Mouse (Mus musculus): Measurements from ENCODE around the gene Tgfb3. TPM values are rescaled to one million over a fixed set of nuclear protein-coding genes. Genes with fewer than 3 reads are reported as not detected.

Tgfb3 gene
- total and polyA plus RNA-seq, 2 experiments from 2014 or later = 12.1 to 14.2 TPM

DNA sequence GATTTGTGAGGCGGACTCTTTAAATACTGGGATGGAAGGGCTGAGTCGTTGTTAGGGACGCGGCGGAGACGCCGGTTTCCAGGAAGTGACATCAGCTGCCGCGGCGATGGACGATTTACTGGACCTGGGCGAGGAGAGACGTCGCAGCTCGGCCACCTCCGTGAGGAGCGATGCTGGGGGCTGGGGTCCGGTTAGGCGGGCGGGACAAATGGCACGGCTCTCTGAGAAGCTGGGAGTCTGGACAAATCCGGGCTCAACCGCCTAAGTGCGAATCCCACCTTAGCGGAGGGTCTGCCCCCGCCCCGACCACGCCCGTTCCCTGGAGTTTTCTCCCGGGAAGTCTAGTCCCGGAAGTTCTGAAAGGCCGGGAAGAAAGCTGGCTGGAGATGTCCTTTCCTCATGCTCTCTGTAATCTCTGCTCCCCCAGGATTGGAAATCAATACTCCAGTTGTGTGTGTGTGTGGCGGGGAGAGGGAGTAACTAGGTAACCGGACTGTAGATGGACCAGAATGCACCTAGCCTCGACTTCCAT, 3.7 kb upstream of the Tgfb3 start, which contains the start of gene Ift43:
Ift43 (plus strand) TSS at position 61 of the 532 bp plus-strand sequence.
- peak; percentile 90 for DNase-seq (ENCODE audit: low spot score)
- Histone ChIP-seq H3K27me3 (ENCODE audit: control insufficient read depth, insufficient read depth, low read length) (no peaks in the 10 kb centered on the region), H3K9ac (replicated peaks; ENCODE audit: low read depth, low read length) (peak within 1 kb of the TSS; percentile 57), H3K9me3 (replicated peaks; ENCODE audit: control insufficient read depth, low read length) (no peaks in the 10 kb centered on the region), H3K36me3 (replicated peaks; ENCODE audit: control insufficient read depth, insufficient read depth, low read length) (no peaks in the 10 kb centered on the region), H3K27ac (ENCODE audit: low read depth) (peak within 1 kb of the TSS; percentile 52), H3K4me3 (ENCODE audit: low read depth, low read length) (peak within 1 kb of the TSS; percentile 83), H3K4me2 (ENCODE audit: low read depth, low read length) (peak within 1 kb of the TSS; percentile 68), H3K4me1 (ENCODE audit: control insufficient read depth, insufficient read depth) (peaks cover 22% of the 10 kb centered on the region)
- under 1% methylated on average over 35 of the region's 35 CpGs for WGBS
- ATAC-seq (ENCODE audit: insufficient read depth, low read depth) = peak; percentile 67
- no peak for TF ChIP-seq CTCF (IDR thresholded peaks at IDR 0.05; ENCODE audit: low read depth)
- TF ChIP-seq EP300 (IDR thresholded peaks at IDR 0.05; ENCODE audit: low read depth) = no peak

DNA sequence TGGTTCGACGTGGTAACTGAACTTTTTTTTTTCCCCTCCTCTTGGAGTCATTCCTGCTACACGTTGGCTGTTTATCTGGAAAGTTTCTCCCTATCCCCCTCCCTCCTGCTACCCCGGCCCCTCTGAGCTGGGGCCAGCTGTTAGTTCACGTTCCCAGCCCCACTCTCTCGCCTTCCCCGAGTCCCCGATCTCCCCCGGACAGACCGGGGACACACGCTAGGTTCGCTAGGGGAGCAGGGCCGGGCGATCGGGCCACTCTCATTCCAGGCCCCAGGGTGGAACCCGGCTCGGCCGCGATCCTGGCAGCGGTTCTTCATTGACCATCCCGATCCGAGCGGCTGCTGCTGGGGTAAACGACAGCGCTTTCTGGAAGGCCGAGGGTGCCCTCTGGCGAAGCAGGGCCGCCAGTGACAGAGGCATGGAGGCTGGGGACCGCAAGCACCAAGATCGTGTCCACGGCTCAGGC, 394 bp upstream of the Tgfb3 start:
- H3K9me3 ChIP-seq (replicated peaks; ENCODE audit: control insufficient read depth, low read length) = no peaks in the 10 kb centered on the region
- 1% methylated on average over 31 of the region's 31 CpGs for WGBS
- TF ChIP-seq EP300 (IDR thresholded peaks at IDR 0.05; ENCODE audit: low read depth) (no peak), CTCF (IDR thresholded peaks at IDR 0.05; ENCODE audit: low read depth) (peak; percentile 91)
- H3K4me3 ChIP-seq (ENCODE audit: low read depth, low read length) = peak overlapping the region; percentile 50
- peak overlapping the region; percentile 85 for H3K27ac ChIP-seq (ENCODE audit: low read depth)
- peak overlapping the region; percentile 67 for H3K4me2 ChIP-seq (ENCODE audit: low read depth, low read length)
- ATAC-seq (ENCODE audit: insufficient read depth, low read depth) = peak; percentile 84
- H3K27me3 ChIP-seq (ENCODE audit: control insufficient read depth, insufficient read depth, low read length) = no peaks in the 10 kb centered on the region
- peak overlapping the region; percentile 57 for H3K9ac ChIP-seq (replicated peaks; ENCODE audit: low read depth, low read length)
- H3K4me1 ChIP-seq (ENCODE audit: control insufficient read depth, insufficient read depth) = peaks cover 17% of the 10 kb centered on the region; the same call in 1 of the 2 replicates
- peak; percentile 86 for DNase-seq (ENCODE audit: low spot score)
- no peaks in the 10 kb centered on the region for H3K36me3 ChIP-seq (replicated peaks; ENCODE audit: control insufficient read depth, insufficient read depth, low read length)

DNA sequence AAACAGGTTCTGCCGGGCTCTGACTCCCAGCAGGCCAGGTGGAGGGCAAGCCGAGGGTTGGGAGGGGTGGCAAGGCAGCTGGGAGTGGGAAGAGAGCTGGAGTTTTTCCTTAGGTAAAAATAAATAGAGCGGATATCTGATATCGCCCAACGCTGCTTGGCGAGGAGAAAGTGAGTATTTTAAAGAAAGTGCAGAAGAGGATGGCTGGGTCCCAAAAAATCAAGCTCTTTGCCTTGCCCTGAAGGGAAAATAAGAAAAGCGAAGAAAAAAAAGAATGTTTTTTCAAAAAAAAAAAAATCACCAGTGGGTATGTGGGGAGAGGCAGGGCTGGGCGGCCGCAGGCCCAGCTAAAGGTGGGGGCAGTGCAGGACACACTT, 677 bp downstream of the Tgfb3 start:
- WGBS = 24% methylated on average over 9 of the region's 9 CpGs
- ATAC-seq (ENCODE audit: insufficient read depth, low read depth) (no peak), DNase-seq (ENCODE audit: low spot score) (no peak)
- Histone ChIP-seq H3K36me3 (replicated peaks; ENCODE audit: control insufficient read depth, insufficient read depth, low read length) (no peaks in the 10 kb centered on the region), H3K4me2 (ENCODE audit: low read depth, low read length) (peak overlapping the region; percentile 67), H3K4me1 (ENCODE audit: control insufficient read depth, insufficient read depth) (peaks cover 13% of the 10 kb centered on the region; the same call in 1 of the 2 replicates), H3K9ac (replicated peaks; ENCODE audit: low read depth, low read length) (peak overlapping the region; percentile 57), H3K9me3 (replicated peaks; ENCODE audit: control insufficient read depth, low read length) (no peaks in the 10 kb centered on the region), H3K27me3 (ENCODE audit: control insufficient read depth, insufficient read depth, low read length) (no peaks in the 10 kb centered on the region), H3K4me3 (ENCODE audit: low read depth, low read length) (peak overlapping the region; percentile 50), H3K27ac (ENCODE audit: low read depth) (peak overlapping the region; percentile 85)
- TF ChIP-seq EP300 (IDR thresholded peaks at IDR 0.05; ENCODE audit: low read depth) (no peak), CTCF (IDR thresholded peaks at IDR 0.05; ENCODE audit: low read depth) (no peak)

DNA sequence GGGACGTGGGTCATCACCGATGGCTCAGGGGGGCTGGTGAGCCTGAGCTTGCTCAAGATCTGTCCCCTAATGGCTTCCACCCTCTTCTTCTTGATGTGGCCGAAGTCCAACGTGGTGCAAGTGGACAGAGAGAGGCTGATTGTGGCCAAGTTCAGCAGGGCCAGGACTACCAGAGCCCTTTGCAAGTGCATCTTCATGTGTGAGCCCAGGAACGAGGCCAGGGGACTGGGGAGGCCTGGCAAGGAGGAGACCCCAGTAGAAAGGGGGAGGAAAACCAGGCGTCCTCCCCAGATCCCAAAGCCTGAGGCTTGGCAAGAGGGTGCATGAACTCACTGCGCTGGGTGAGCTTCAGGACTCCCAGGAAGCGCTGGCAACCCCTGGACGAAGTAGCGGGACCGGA, 1.1 kb downstream of the Tgfb3 start:
- peak overlapping the region; percentile 85 for H3K27ac ChIP-seq (ENCODE audit: low read depth)
- H3K4me3 ChIP-seq (ENCODE audit: low read depth, low read length) = peak overlapping the region; percentile 50
- H3K9me3 ChIP-seq (replicated peaks; ENCODE audit: control insufficient read depth, low read length) = no peaks in the 10 kb centered on the region
- no peaks in the 10 kb centered on the region for H3K36me3 ChIP-seq (replicated peaks; ENCODE audit: control insufficient read depth, insufficient read depth, low read length)
- no peak for ATAC-seq (ENCODE audit: insufficient read depth, low read depth)
- H3K9ac ChIP-seq (replicated peaks; ENCODE audit: low read depth, low read length) = peak overlapping the region; percentile 57
- H3K4me1 ChIP-seq (ENCODE audit: control insufficient read depth, insufficient read depth) = peaks cover 9% of the 10 kb centered on the region; the same call in 1 of the 2 replicates
- 31% methylated on average over 11 of the region's 11 CpGs for WGBS
- H3K4me2 ChIP-seq (ENCODE audit: low read depth, low read length) = peak overlapping the region; percentile 67
- DNase-seq (ENCODE audit: low spot score) = no peak
- H3K27me3 ChIP-seq (ENCODE audit: control insufficient read depth, insufficient read depth, low read length) = no peaks in the 10 kb centered on the region
- TF ChIP-seq EP300 (IDR thresholded peaks at IDR 0.05; ENCODE audit: low read depth) (no peak), CTCF (IDR thresholded peaks at IDR 0.05; ENCODE audit: low read depth) (no peak)

DNA sequence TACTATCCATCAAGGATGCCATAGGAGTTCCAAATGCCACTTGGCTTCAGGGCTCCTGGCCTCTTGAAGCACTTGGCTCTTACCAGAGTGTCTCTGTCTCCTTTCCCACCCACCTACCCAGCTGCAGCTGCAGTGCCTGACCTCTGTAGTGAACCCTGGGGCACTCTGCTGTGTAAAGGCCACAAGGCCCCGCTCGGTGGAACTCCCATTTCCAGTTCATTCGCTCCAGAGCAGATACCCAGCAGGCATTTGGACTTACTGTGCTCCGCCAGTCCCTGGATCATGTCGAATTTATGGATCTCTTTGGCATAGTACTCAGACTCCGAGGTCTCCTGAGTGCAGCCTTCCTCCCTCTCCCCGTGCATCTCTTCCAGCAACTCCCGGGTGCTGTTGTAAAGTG, 1.5 kb downstream of the Tgfb3 start:
- H3K9ac ChIP-seq (replicated peaks; ENCODE audit: low read depth, low read length) = peak overlapping the region; percentile 57
- H3K27me3 ChIP-seq (ENCODE audit: control insufficient read depth, insufficient read depth, low read length) = no peaks in the 10 kb centered on the region
- H3K4me2 ChIP-seq (ENCODE audit: low read depth, low read length) = peak overlapping the region; percentile 67
- 39% methylated on average over 8 of the region's 8 CpGs for WGBS
- peak overlapping the region; percentile 85; the same call in 1 of the 2 replicates for H3K27ac ChIP-seq (ENCODE audit: low read depth)
- no peak for ATAC-seq (ENCODE audit: insufficient read depth, low read depth)
- DNase-seq (ENCODE audit: low spot score) = no peak
- H3K9me3 ChIP-seq (replicated peaks; ENCODE audit: control insufficient read depth, low read length) = no peaks in the 10 kb centered on the region
- H3K4me3 ChIP-seq (ENCODE audit: low read depth, low read length) = peak overlapping the region; percentile 50
- no peaks in the 10 kb centered on the region for H3K36me3 ChIP-seq (replicated peaks; ENCODE audit: control insufficient read depth, insufficient read depth, low read length)
- no peak for TF ChIP-seq CTCF (IDR thresholded peaks at IDR 0.05; ENCODE audit: low read depth)
- no peak for TF ChIP-seq EP300 (IDR thresholded peaks at IDR 0.05; ENCODE audit: low read depth)
- H3K4me1 ChIP-seq (ENCODE audit: control insufficient read depth, insufficient read depth) = peaks cover 9% of the 10 kb centered on the region; the same call in 1 of the 2 replicates

All from heart, postnatal 0 days (tissue).